Mouse (Mus musculus) forebrain, postnatal 0 days (tissue): ENCODE results near the gene Cdh13. TPM values are rescaled to one million over a fixed set of nuclear protein-coding genes. Genes with fewer than 3 reads are reported as not detected.

Experiments used
- ATAC-seq: fragments of 200-750 bp; cut with Nextera tagmentation; 2 replicates; pipeline ENCODE4 v1.8.0; 2017; ENCODE audit warnings: mild to moderate bottlenecking, moderate library complexity
- DNase-seq: peaks from one replicate; pipeline ENCODE4 v3.0.0-alpha.2; 2015
- H3K27ac ChIP-seq: fragments of 300-500 bp; sonication (generic); 2 replicates; pipeline ENCODE4 v1.5.1; 2014; ENCODE audit warnings: low read depth, mild to moderate bottlenecking, antibody characterized with exemption, low read length, moderate library complexity, mixed read lengths
- H3K27me3 ChIP-seq: fragments of 300-500 bp; sonication (generic); 2 replicates; pipeline ENCODE4 v1.6.1; 2014; ENCODE audit warnings: mild to moderate bottlenecking, low read length, mixed read lengths; ENCODE audit not compliant: insufficient read depth
- H3K36me3 ChIP-seq: fragments of 300-500 bp; sonication (generic); 2 replicates; pipeline ENCODE4 v1.6.1; 2014; ENCODE audit warnings: mild to moderate bottlenecking, moderate library complexity; ENCODE audit not compliant: insufficient read depth
- H3K4me1 ChIP-seq: fragments of 300-500 bp; sonication (generic); 2 replicates; pipeline ENCODE4 v1.6.1; 2014; ENCODE audit warnings: antibody characterized with exemption; ENCODE audit not compliant: insufficient read depth
- H3K4me2 ChIP-seq: fragments of 300-500 bp; sonication (generic); 2 replicates; pipeline ENCODE4 v1.6.1; 2014; ENCODE audit warnings: low read depth, mild to moderate bottlenecking, moderate library complexity
- H3K4me3 ChIP-seq: fragments of 300-500 bp; sonication (generic); 2 replicates; pipeline ENCODE4 v1.5.1; 2014; ENCODE audit warnings: low read depth, low read length, mixed read lengths
- H3K9ac ChIP-seq: fragments of 300-500 bp; sonication (generic); 2 replicates; pipeline ENCODE4 v1.6.1; 2014; ENCODE audit warnings: mild to moderate bottlenecking
- H3K9me3 ChIP-seq: fragments of 300-500 bp; sonication (generic); 2 replicates; pipeline ENCODE4 v1.6.1; 2016; ENCODE audit warnings: low read length
- CTCF ChIP-seq: sonication (generic); IDR thresholded peaks from 2 replicates; pipeline ENCODE4 v1.5.1; 2016; ENCODE audit warnings: antibody characterized with exemption, control low read depth, low read depth
- WGBS: fragments of 180-500 bp; shearing (Covaris S2); extraction: QIAGEN DNeasy Blood & Tissue Kit; methylation state at CpG from one replicate; pipeline ENCODE4 v1.1.7; 2014; 5-methylcytosine and 5-hydroxymethylcytosine counted together
- polyA plus RNA-seq: library from polyadenylated mRNA; unstranded; fragments of >200 nt; fragmentation: Nextera tagmentation; extraction: Ambion mirVana; gene quantifications from 2 replicates; pipeline ENCODE4 v1.2.1, GENCODE M21; 2015
- total RNA-seq: library from RNA; depleted of rRNA; stranded (reverse); fragments of >200 nt; gene quantifications from 2 replicates; pipeline ENCODE4 v1.2.3, GENCODE M21; 2014

Cdh13 gene
- total and polyA plus RNA-seq, 2 experiments from 2014 or later: 127 to 154 TPM

- no peak for DNase-seq
- H3K27me3 ChIP-seq: no peaks in the 10 kb centered on the region
- no peak overlapping the region for H3K9ac ChIP-seq
- ATAC-seq: no peak
- no peak overlapping the region for H3K4me2 ChIP-seq
- no peak overlapping the region for H3K4me3 ChIP-seq
- no peaks in the 10 kb centered on the region for H3K9me3 ChIP-seq
- H3K27ac ChIP-seq: no peak overlapping the region
- peaks cover 13% of the 10 kb centered on the region; the same call in 1 of the 2 replicates for H3K4me1 ChIP-seq
- WGBS: 85% methylated on average over 5 of the region's 6 CpGs
- H3K36me3 ChIP-seq: no peaks in the 10 kb centered on the region
- TF ChIP-seq CTCF: no peak
Observed at GRCm38 (mm10) chr8:118515616-118516015, 232.1 kb downstream of the Cdh13 start.

GRCm38 (mm10) chr8:118517071-118517470, 233.5 kb downstream of the Cdh13 start:
- WGBS: 20% methylated on average over 4 of the region's 4 CpGs
- ATAC-seq (no peak), DNase-seq (peak; percentile 44)

GRCm38 (mm10) chr8:118518030-118518741, 234.7 kb downstream of the Cdh13 start:
- Histone ChIP-seq H3K27ac (no peak overlapping the region), H3K9ac (no peak overlapping the region), H3K4me1 (peaks cover 13% of the 10 kb centered on the region; the same call in 1 of the 2 replicates), H3K36me3 (no peaks in the 10 kb centered on the region), H3K27me3 (no peaks in the 10 kb centered on the region), H3K9me3 (no peaks in the 10 kb centered on the region), H3K4me2 (no peak overlapping the region), H3K4me3 (no peak overlapping the region)
- DNase-seq: peak; percentile 68
- TF ChIP-seq CTCF: no peak
- WGBS: 45% methylated on average over 13 of the region's 13 CpGs
- peak; percentile 62 for ATAC-seq

More at GRCm38 (mm10) chr8:118517071-118517470, 233.5 kb downstream of the Cdh13 start:
- Histone ChIP-seq H3K27ac (no peak overlapping the region), H3K4me1 (peaks cover 13% of the 10 kb centered on the region; the same call in 1 of the 2 replicates), H3K36me3 (no peaks in the 10 kb centered on the region), H3K9me3 (no peaks in the 10 kb centered on the region), H3K9ac (no peak overlapping the region), H3K4me3 (no peak overlapping the region), H3K4me2 (no peak overlapping the region), H3K27me3 (no peaks in the 10 kb centered on the region)
- TF ChIP-seq CTCF: no peak

GRCm38 (mm10) chr8:118518742-118519102, 235.2 kb downstream of the Cdh13 start:
- no peaks in the 10 kb centered on the region for H3K27me3 ChIP-seq
- no peak overlapping the region for H3K9ac ChIP-seq
- 19% methylated on average over 3 of the region's 3 CpGs for WGBS
- no peaks in the 10 kb centered on the region for H3K9me3 ChIP-seq
- no peak overlapping the region for H3K4me3 ChIP-seq
- ATAC-seq (no peak; the same call in 1 of the 2 replicates), DNase-seq (no peak)
- peaks cover 13% of the 10 kb centered on the region; the same call in 1 of the 2 replicates for H3K4me1 ChIP-seq
- no peak overlapping the region; the same call in 1 of the 2 replicates for H3K27ac ChIP-seq
- no peaks in the 10 kb centered on the region for H3K36me3 ChIP-seq
- H3K4me2 ChIP-seq: no peak overlapping the region
- no peak for TF ChIP-seq CTCF

GRCm38 (mm10) chr8:118523922-118524321, 240.4 kb downstream of the Cdh13 start:
- Histone ChIP-seq H3K27me3 (no peaks in the 10 kb centered on the region), H3K9me3 (no peaks in the 10 kb centered on the region), H3K4me2 (no peak overlapping the region), H3K36me3 (no peaks in the 10 kb centered on the region), H3K4me3 (no peak overlapping the region), H3K9ac (no peak overlapping the region), H3K4me1 (peaks cover 2% of the 10 kb centered on the region; the same call in 1 of the 2 replicates), H3K27ac (no peak overlapping the region)
- 91% methylated on average over 1 of the region's 1 CpGs for WGBS
- ATAC-seq (no peak), DNase-seq (no peak)
- no peak for TF ChIP-seq CTCF

- DNase-seq: no peak
- H3K4me3 ChIP-seq: no peak overlapping the region
- no peak overlapping the region for H3K9ac ChIP-seq
- no peaks in the 10 kb centered on the region for H3K27me3 ChIP-seq
- TF ChIP-seq CTCF: no peak
- no peak overlapping the region for H3K4me2 ChIP-seq
- H3K27ac ChIP-seq: no peak overlapping the region
- no peaks in the 10 kb centered on the region for H3K9me3 ChIP-seq
- ATAC-seq: no peak
- no peaks in the 10 kb centered on the region for H3K4me1 ChIP-seq
- H3K36me3 ChIP-seq: no peaks in the 10 kb centered on the region
- 64% methylated on average over 8 of the region's 8 CpGs for WGBS
Observed at GRCm38 (mm10) chr8:118538816-118539558, 255.5 kb downstream of the Cdh13 start.

- no peak overlapping the region for H3K9ac ChIP-seq
- no peak overlapping the region for H3K27ac ChIP-seq
- H3K4me1 ChIP-seq: no peaks in the 10 kb centered on the region
- no peak for ATAC-seq
- H3K4me3 ChIP-seq: no peak overlapping the region
- no peaks in the 10 kb centered on the region for H3K36me3 ChIP-seq
- H3K9me3 ChIP-seq: no peaks in the 10 kb centered on the region
- H3K4me2 ChIP-seq: no peak overlapping the region
- no peak for DNase-seq
- no peaks in the 10 kb centered on the region for H3K27me3 ChIP-seq
- 9% methylated on average over 5 of the region's 5 CpGs for WGBS
- TF ChIP-seq CTCF: no peak
Observed at GRCm38 (mm10) chr8:118539559-118539819, 256.0 kb downstream of the Cdh13 start.
